Mouse (Mus musculus) embryonic facial prominence, embryonic 15.5 days (tissue): ENCODE measurements around the gene Bach2. TPM values are rescaled to one million over a fixed set of nuclear protein-coding genes. Genes with fewer than 3 reads are reported as not detected.

Experiments
- ATAC-seq: fragments of 200-750 bp; cut with Nextera tagmentation; 2 replicates; pipeline ENCODE4 v1.8.0; 2017; ENCODE audit warnings: low read depth, moderate TSS enrichment; ENCODE audit not compliant: insufficient number of reproducible peaks, low FRiP score, low TSS enrichment
- H3K27ac ChIP-seq: fragments of 300-500 bp; sonication (generic); replicated peaks from 2 replicates; pipeline ENCODE4 v1.5.1; 2015; ENCODE audit warnings: mild to moderate bottlenecking, inconsistent platforms
- H3K27me3 ChIP-seq: fragments of 300-500 bp; sonication (generic); 2 replicates; pipeline ENCODE4 v1.6.1; 2015; ENCODE audit warnings: inconsistent platforms
- H3K36me3 ChIP-seq: fragments of 300-500 bp; sonication (generic); 2 replicates; pipeline ENCODE4 v1.6.1; 2015; ENCODE audit warnings: mild to moderate bottlenecking, inconsistent platforms
- H3K4me1 ChIP-seq: fragments of 300-500 bp; sonication (generic); 2 replicates; pipeline ENCODE4 v1.6.1; 2015; ENCODE audit warnings: inconsistent platforms
- H3K4me2 ChIP-seq: fragments of 300-500 bp; sonication (generic); replicated peaks from 2 replicates; pipeline ENCODE4 v1.6.1; 2015; ENCODE audit warnings: mild to moderate bottlenecking, inconsistent platforms
- H3K4me3 ChIP-seq: fragments of 300-500 bp; sonication (generic); replicated peaks from 2 replicates; pipeline ENCODE4 v1.5.1; 2015; ENCODE audit warnings: mild to moderate bottlenecking, inconsistent platforms
- H3K9ac ChIP-seq: fragments of 300-500 bp; sonication (generic); 2 replicates; pipeline ENCODE4 v1.6.1; 2015; ENCODE audit warnings: inconsistent platforms
- H3K9me3 ChIP-seq: fragments of 300-500 bp; sonication (generic); replicated peaks from 2 replicates; pipeline ENCODE4 v1.6.1; 2016; ENCODE audit warnings: inconsistent platforms
- WGBS: fragments of 180-500 bp; shearing (Covaris S2); methylation state at CpG from one replicate; pipeline ENCODE4 v1.1.7; 2015; 5-methylcytosine and 5-hydroxymethylcytosine counted together
- polyA plus RNA-seq: library from polyadenylated mRNA; unstranded; fragments of >200 nt; fragmentation: Nextera tagmentation; extraction: Ambion mirVana; gene quantifications from 2 replicates; pipeline ENCODE4 v1.2.1, GENCODE M21; 2015

Gene Bach2
- polyA plus RNA-seq, 1 experiment from 2014 or later = 7.2 TPM

GRCm38 (mm10) chr4:32522013-32522412 is 283.4 kb downstream of the Bach2 start:
- H3K27me3 ChIP-seq = no peaks in the 10 kb centered on the region
- H3K27ac ChIP-seq = peak overlapping the region; percentile 73
- WGBS = 46% methylated on average over 2 of the region's 2 CpGs
- no peak overlapping the region for H3K4me3 ChIP-seq
- no peaks in the 10 kb centered on the region for H3K36me3 ChIP-seq
- no peak overlapping the region for H3K9ac ChIP-seq
- H3K4me1 ChIP-seq = peaks cover 47% of the 10 kb centered on the region
- H3K4me2 ChIP-seq = no peak overlapping the region
- no peaks in the 10 kb centered on the region for H3K9me3 ChIP-seq
- ATAC-seq = no peak

- Histone ChIP-seq H3K9ac (no peak overlapping the region), H3K27me3 (no peaks in the 10 kb centered on the region), H3K27ac (peak overlapping the region; percentile 48; the same call in 1 of the 2 replicates), H3K36me3 (no peaks in the 10 kb centered on the region), H3K4me3 (no peak overlapping the region), H3K4me2 (no peak overlapping the region), H3K4me1 (peaks cover 47% of the 10 kb centered on the region), H3K9me3 (no peaks in the 10 kb centered on the region)
- WGBS = 11% methylated on average over 2 of the region's 2 CpGs
- ATAC-seq = no peak
These were observed 285.7 kb downstream of the Bach2 start for GRCm38 (mm10) chr4:32524282-32524681.

- Histone ChIP-seq H3K36me3 (no peaks in the 10 kb centered on the region), H3K27ac (no peak overlapping the region), H3K4me2 (no peak overlapping the region), H3K9ac (no peak overlapping the region), H3K27me3 (no peaks in the 10 kb centered on the region), H3K4me3 (no peak overlapping the region), H3K4me1 (peaks cover 47% of the 10 kb centered on the region), H3K9me3 (no peaks in the 10 kb centered on the region)
- ATAC-seq = no peak
- 62% methylated on average over 5 of the region's 5 CpGs for WGBS
These were observed 286.4 kb downstream of the Bach2 start for GRCm38 (mm10) chr4:32525000-32525399.

- Histone ChIP-seq H3K9ac (no peak overlapping the region), H3K4me3 (no peak overlapping the region), H3K4me1 (peaks cover 44% of the 10 kb centered on the region), H3K36me3 (no peaks in the 10 kb centered on the region), H3K9me3 (no peaks in the 10 kb centered on the region), H3K4me2 (no peak overlapping the region), H3K27me3 (no peaks in the 10 kb centered on the region), H3K27ac (no peak overlapping the region)
- WGBS = 60% methylated on average over 9 of the region's 9 CpGs
- no peak for ATAC-seq
These were observed 287.7 kb downstream of the Bach2 start for GRCm38 (mm10) chr4:32526228-32526836.

GRCm38 (mm10) chr4:32529443-32529995 is 290.9 kb downstream of the Bach2 start:
- Histone ChIP-seq H3K4me3 (no peak overlapping the region), H3K27ac (no peak overlapping the region), H3K9me3 (no peaks in the 10 kb centered on the region), H3K4me1 (peaks cover 33% of the 10 kb centered on the region), H3K36me3 (no peaks in the 10 kb centered on the region), H3K9ac (no peak overlapping the region), H3K27me3 (no peaks in the 10 kb centered on the region), H3K4me2 (no peak overlapping the region)
- 89% methylated on average over 17 of the region's 17 CpGs for WGBS
- ATAC-seq = no peak

- no peak for ATAC-seq
- 56% methylated on average over 9 of the region's 9 CpGs for WGBS
- H3K27me3 ChIP-seq = no peaks in the 10 kb centered on the region
- H3K9ac ChIP-seq = no peak overlapping the region
- H3K4me3 ChIP-seq = no peak overlapping the region
- H3K27ac ChIP-seq = 0 out of 2 replicates have a peak overlapping the region, but pooled peaks have one; percentile 49
- no peaks in the 10 kb centered on the region for H3K36me3 ChIP-seq
- peaks cover 28% of the 10 kb centered on the region for H3K4me1 ChIP-seq
- peak overlapping the region; percentile 45 for H3K4me2 ChIP-seq
- H3K9me3 ChIP-seq = no peaks in the 10 kb centered on the region
These were observed 291.9 kb downstream of the Bach2 start for GRCm38 (mm10) chr4:32530421-32530920.

- H3K9me3 ChIP-seq = no peaks in the 10 kb centered on the region
- peak overlapping the region; percentile 49; the same call in 1 of the 2 replicates for H3K27ac ChIP-seq
- no peaks in the 10 kb centered on the region for H3K27me3 ChIP-seq
- H3K4me2 ChIP-seq = peak overlapping the region; percentile 45
- H3K36me3 ChIP-seq = no peaks in the 10 kb centered on the region
- peak overlapping the region; percentile 24 for H3K4me3 ChIP-seq
- WGBS = 18% methylated on average over 28 of the region's 28 CpGs
- peaks cover 30% of the 10 kb centered on the region for H3K4me1 ChIP-seq
- ATAC-seq = peak; percentile 76; the same call in 1 of the 2 replicates
- H3K9ac ChIP-seq = no peak overlapping the region; the same call in 1 of the 2 replicates
These were observed 292.6 kb downstream of the Bach2 start for GRCm38 (mm10) chr4:32530921-32531846.

- peak overlapping the region; percentile 45 for H3K4me2 ChIP-seq
- peaks cover 35% of the 10 kb centered on the region for H3K4me1 ChIP-seq
- no peaks in the 10 kb centered on the region for H3K36me3 ChIP-seq
- no peaks in the 10 kb centered on the region for H3K27me3 ChIP-seq
- 37% methylated on average over 8 of the region's 8 CpGs for WGBS
- no peak for ATAC-seq
- peak overlapping the region; percentile 34; the same call in 1 of the 2 replicates for H3K27ac ChIP-seq
- no peaks in the 10 kb centered on the region for H3K9me3 ChIP-seq
- no peak overlapping the region for H3K9ac ChIP-seq
- H3K4me3 ChIP-seq = 0 out of 2 replicates have a peak overlapping the region, but pooled peaks have one; percentile 24
These were observed 293.5 kb downstream of the Bach2 start for GRCm38 (mm10) chr4:32532079-32532478.

- no peak overlapping the region for H3K4me2 ChIP-seq
- no peak for ATAC-seq
- H3K27me3 ChIP-seq = no peaks in the 10 kb centered on the region
- WGBS = 68% methylated on average over 7 of the region's 7 CpGs
- H3K36me3 ChIP-seq = no peaks in the 10 kb centered on the region
- no peak overlapping the region for H3K27ac ChIP-seq
- no peak overlapping the region for H3K4me3 ChIP-seq
- H3K9ac ChIP-seq = no peak overlapping the region
- H3K9me3 ChIP-seq = no peaks in the 10 kb centered on the region
- peaks cover 46% of the 10 kb centered on the region for H3K4me1 ChIP-seq
These were observed 295.1 kb downstream of the Bach2 start for GRCm38 (mm10) chr4:32533735-32534134.

GRCm38 (mm10) chr4:32535626-32536025 is 297.0 kb downstream of the Bach2 start:
- H3K4me1 ChIP-seq = peaks cover 43% of the 10 kb centered on the region
- no peak overlapping the region for H3K4me3 ChIP-seq
- H3K36me3 ChIP-seq = no peaks in the 10 kb centered on the region
- no peak overlapping the region for H3K27ac ChIP-seq
- no peak for ATAC-seq
- 70% methylated on average over 7 of the region's 7 CpGs for WGBS
- no peak overlapping the region for H3K4me2 ChIP-seq
- no peak overlapping the region for H3K9ac ChIP-seq
- no peaks in the 10 kb centered on the region for H3K9me3 ChIP-seq
- no peaks in the 10 kb centered on the region for H3K27me3 ChIP-seq
